In the genomic region with DNA sequence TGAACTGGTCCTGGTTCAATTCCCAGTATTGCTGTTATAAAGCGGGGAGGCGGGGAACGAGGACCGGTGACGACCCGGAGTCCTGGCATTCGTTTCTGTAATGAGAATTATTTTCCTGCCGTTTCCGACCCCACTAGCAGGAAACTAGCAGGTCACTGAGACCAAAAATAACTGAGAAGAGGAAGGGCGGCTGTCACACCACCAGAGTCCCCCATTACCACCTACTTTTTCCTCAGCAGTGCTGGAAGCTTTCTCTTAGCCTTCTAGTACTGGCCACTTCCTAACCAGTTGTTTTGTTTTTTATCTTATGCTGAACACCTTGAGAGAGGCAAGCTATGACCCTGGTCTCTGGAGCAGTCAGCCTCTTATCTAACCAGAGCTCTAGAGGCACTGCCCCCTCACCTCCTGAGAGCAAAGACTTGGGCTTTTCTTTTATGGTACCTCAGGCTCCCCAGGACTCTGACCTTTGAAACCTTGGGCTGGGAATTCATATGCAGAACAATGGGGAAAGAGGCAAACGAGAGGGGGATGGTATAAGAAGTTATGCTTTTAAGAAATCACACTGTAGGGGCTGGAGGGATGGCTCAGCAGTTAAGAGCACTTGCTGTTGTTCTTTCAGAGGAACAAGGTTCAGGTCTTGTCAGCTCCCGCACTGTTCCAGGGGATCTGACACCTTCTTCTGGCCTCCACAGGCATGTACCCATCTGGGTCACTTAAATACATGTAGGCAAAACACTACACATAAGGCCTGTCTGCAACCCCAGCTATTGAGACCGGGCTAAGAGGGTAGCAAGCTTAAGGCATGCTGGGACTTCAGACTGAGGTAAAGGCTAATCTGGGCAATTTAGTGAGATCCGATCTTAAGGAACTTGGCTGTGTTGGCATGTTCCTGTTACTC, we compare ENCODE assay signal across 8 mouse cellular contexts. TPM values are rescaled to one million over a fixed set of nuclear protein-coding genes. Genes with fewer than 3 reads are reported as not detected.
DNase-seq lines count a peak whose midpoint lies in the region; ATAC-seq lines count a peak whose summit lies in the region.

No protein-coding gene starts in this region.

- peaks cover 13% of the 10 kb centered on the region for H3K36me3 ChIP-seq in embryonic facial prominence, embryonic 10.5 days (replicated peaks)
- peaks cover 23% of the 10 kb centered on the region; the same call in 1 of the 2 replicates for H3K36me3 ChIP-seq in limb, embryonic 12.5 days
- H3K36me3 ChIP-seq in neural tube, embryonic 12.5 days = peaks cover 10% of the 10 kb centered on the region

- peak overlapping the region; percentile 81 for H3K4me2 ChIP-seq in limb, embryonic 12.5 days
- H3K4me2 ChIP-seq in neural tube, embryonic 12.5 days (replicated peaks) = peak overlapping the region; percentile 88

- peak overlapping the region; percentile 88 for H3K27ac ChIP-seq in embryonic facial prominence, embryonic 10.5 days (replicated peaks)
- H3K27ac ChIP-seq in limb, embryonic 12.5 days = peak overlapping the region; percentile 80
- H3K27ac ChIP-seq in neural tube, embryonic 12.5 days = no peak overlapping the region

- peaks cover 51% of the 10 kb centered on the region for H3K4me1 ChIP-seq in embryonic facial prominence, embryonic 10.5 days
- peaks cover 46% of the 10 kb centered on the region for H3K4me1 ChIP-seq in limb, embryonic 12.5 days (replicated peaks)
- H3K4me1 ChIP-seq in neural tube, embryonic 12.5 days = peaks cover 44% of the 10 kb centered on the region

- no peaks in the 10 kb centered on the region for H3K9me3 ChIP-seq in embryonic facial prominence, embryonic 10.5 days
- no peaks in the 10 kb centered on the region for H3K9me3 ChIP-seq in limb, embryonic 12.5 days
- no peaks in the 10 kb centered on the region for H3K9me3 ChIP-seq in neural tube, embryonic 12.5 days

- H3K4me3 ChIP-seq in embryonic facial prominence, embryonic 10.5 days = peak overlapping the region; percentile 68
- peak overlapping the region; percentile 52 for H3K4me3 ChIP-seq in limb, embryonic 12.5 days (replicated peaks)
- peak overlapping the region; percentile 56 for H3K4me3 ChIP-seq in neural tube, embryonic 12.5 days

- peak; percentile 98 for DNase-seq in heart, adult 11 months
- no peak for DNase-seq in heart, postnatal 25 days (ENCODE audit: low spot score)
- no peak for DNase-seq in embryonic facial prominence, embryonic 10.5 days (ENCODE audit: low spot score)
- DNase-seq in heart, postnatal 4 days = peak; percentile 52
- no peak for DNase-seq in urinary bladder, postnatal 25 days (ENCODE audit: low spot score)
- DNase-seq in embryo, embryonic 11 days = no peak

- no peak for ATAC-seq in limb, embryonic 12.5 days (ENCODE audit: insufficient number of reproducible peaks, insufficient read depth, low FRiP score, low TSS enrichment, low read depth)
- ATAC-seq in neural tube, embryonic 12.5 days (ENCODE audit: low FRiP score, low read depth) = no peak

- peak overlapping the region; percentile 68 for H3K9ac ChIP-seq in limb, embryonic 12.5 days (replicated peaks)
- H3K9ac ChIP-seq in neural tube, embryonic 12.5 days = peak overlapping the region; percentile 77

- 12% methylated on average over 14 of the region's 14 CpGs for WGBS in embryonic facial prominence, embryonic 10.5 days
- 9% methylated on average over 14 of the region's 14 CpGs for WGBS in limb, embryonic 12.5 days
- WGBS in neural tube, embryonic 12.5 days = 6% methylated on average over 14 of the region's 14 CpGs

- H3K27me3 ChIP-seq in embryonic facial prominence, embryonic 10.5 days (replicated peaks; ENCODE audit: low read depth, poor library complexity, severe bottlenecking) = peaks cover 87% of the 10 kb centered on the region
- peaks cover 50% of the 10 kb centered on the region for H3K27me3 ChIP-seq in limb, embryonic 12.5 days
- H3K27me3 ChIP-seq in neural tube, embryonic 12.5 days (replicated peaks) = peaks cover 40% of the 10 kb centered on the region

- intact Hi-C loops in heart, postnatal 25 days (cut with DNase I) = no loop called here

RNA-seq across cellular contexts. Expression of a gene that starts 1.0 kb away (rescaled TPM):
- 1 to 10 TPM; 4.2 to 4.8 TPM for total RNA-seq in heart, postnatal 25 days (2021)
- 11.6 and 11.7 TPM in 2 replicates for polyA plus RNA-seq in embryonic facial prominence, embryonic 10.5 days (2016; fragmentation: Nextera tagmentation; extraction: Ambion mirVana)
- total RNA-seq in heart, postnatal 4 days (2021) = 1 to 10 TPM; 6.3 to 6.5 TPM
- polyA plus RNA-seq in limb, embryonic 12.5 days (2016; fragmentation: Nextera tagmentation; extraction: Ambion mirVana) = 16.1 and 18.5 TPM in 2 replicates
- 13.6 and 16.3 TPM in 2 replicates for polyA plus RNA-seq in neural tube, embryonic 12.5 days (2016; fragmentation: Nextera tagmentation; extraction: Ambion mirVana)

RNA-seq across cellular contexts. Expression of a gene that starts 7.7 kb away (rescaled TPM):
- total RNA-seq in heart, postnatal 25 days (2021) = 10 to 100 TPM; 20.0 to 22.3 TPM
- polyA plus RNA-seq in embryonic facial prominence, embryonic 10.5 days (2016; fragmentation: Nextera tagmentation; extraction: Ambion mirVana) = 5.0 and 7.2 TPM in 2 replicates
- total RNA-seq in heart, postnatal 4 days (2021) = 10 to 100 TPM; 47.0 to 53.6 TPM
- 7.1 and 8.2 TPM in 2 replicates for polyA plus RNA-seq in limb, embryonic 12.5 days (2016; fragmentation: Nextera tagmentation; extraction: Ambion mirVana)
- polyA plus RNA-seq in neural tube, embryonic 12.5 days (2016; fragmentation: Nextera tagmentation; extraction: Ambion mirVana) = 6.9 TPM in 2 replicates

RNA-seq across cellular contexts. Expression of a gene that starts 9.3 kb away (rescaled TPM):
- total RNA-seq in heart, postnatal 25 days (2021) = under 1 TPM in 1 of 2 experiments, not detected in 1; 0.45 TPM
- 0.72 and 1.2 TPM in 2 replicates for polyA plus RNA-seq in embryonic facial prominence, embryonic 10.5 days (2016; fragmentation: Nextera tagmentation; extraction: Ambion mirVana)
- under 1 TPM in 1 of 2 experiments, not detected in 1; 0.43 TPM for total RNA-seq in heart, postnatal 4 days (2021)
- polyA plus RNA-seq in limb, embryonic 12.5 days (2016; fragmentation: Nextera tagmentation; extraction: Ambion mirVana) = 1.5 and 1.8 TPM in 2 replicates
- 1.7 and 3.3 TPM in 2 replicates for polyA plus RNA-seq in neural tube, embryonic 12.5 days (2016; fragmentation: Nextera tagmentation; extraction: Ambion mirVana)

RNA-seq across cellular contexts. Expression of a gene that starts 15.9 kb away (rescaled TPM):
- total RNA-seq in heart, postnatal 25 days (2021) = 10 to 100 TPM; 31.4 to 36.7 TPM
- polyA plus RNA-seq in embryonic facial prominence, embryonic 10.5 days (2016; fragmentation: Nextera tagmentation; extraction: Ambion mirVana) = 210 and 215 TPM in 2 replicates
- 10 to 100 TPM; 72.3 to 79.4 TPM for total RNA-seq in heart, postnatal 4 days (2021)
- 215 and 222 TPM in 2 replicates for polyA plus RNA-seq in limb, embryonic 12.5 days (2016; fragmentation: Nextera tagmentation; extraction: Ambion mirVana)
- polyA plus RNA-seq in neural tube, embryonic 12.5 days (2016; fragmentation: Nextera tagmentation; extraction: Ambion mirVana) = 169 and 183 TPM in 2 replicates

RNA-seq across cellular contexts. Expression of a gene that starts 17.8 kb away (rescaled TPM):
- 1 to 10 TPM; 2.1 to 2.3 TPM for total RNA-seq in heart, postnatal 25 days (2021)
- polyA plus RNA-seq in embryonic facial prominence, embryonic 10.5 days (2016; fragmentation: Nextera tagmentation; extraction: Ambion mirVana) = 7.9 and 10.7 TPM in 2 replicates
- total RNA-seq in heart, postnatal 4 days (2021) = 1 to 10 TPM; 2.4 to 2.6 TPM
- 9.9 and 10.4 TPM in 2 replicates for polyA plus RNA-seq in limb, embryonic 12.5 days (2016; fragmentation: Nextera tagmentation; extraction: Ambion mirVana)
- 14.4 and 15.2 TPM in 2 replicates for polyA plus RNA-seq in neural tube, embryonic 12.5 days (2016; fragmentation: Nextera tagmentation; extraction: Ambion mirVana)

Comparison
In these comparisons a context has a peak if more than half of its experiments do, and no peak if none do; other contexts are left out.
1. DNase-seq: peak in heart, adult 11 months (single experiment) and heart, postnatal 4 days (single experiment); none in heart, postnatal 25 days (single experiment), embryonic facial prominence, embryonic 10.5 days (single experiment), urinary bladder, postnatal 25 days (single experiment) and embryo, embryonic 11 days (single experiment).
2. Peak in every context shown above with its lines, with median percentiles within 50 percentile points of each other: H3K4me3 ChIP-seq.